Mouse (Mus musculus) forebrain, embryonic 16.5 days (tissue): ENCODE measurements around the gene Acrbp. TPM values are rescaled to one million over a fixed set of nuclear protein-coding genes. Genes with fewer than 3 reads are reported as not detected.

Experiments
- ATAC-seq: fragments of 200-750 bp; cut with Nextera tagmentation; 2 replicates; pipeline ENCODE4 v1.8.0; 2017; ENCODE audit warnings: mild to moderate bottlenecking, moderate library complexity
- H3K27ac ChIP-seq: fragments of 300-500 bp; sonication (generic); 2 replicates; pipeline ENCODE4 v1.5.1; 2014; ENCODE audit warnings: low read length, control low read depth
- H3K27me3 ChIP-seq: fragments of 300-500 bp; sonication (generic); replicated peaks from 2 replicates; pipeline ENCODE4 v1.6.1; 2014; ENCODE audit warnings: low read length; ENCODE audit not compliant: control insufficient read depth, insufficient read depth
- H3K36me3 ChIP-seq: fragments of 300-500 bp; sonication (generic); 2 replicates; pipeline ENCODE4 v1.6.1; 2014; ENCODE audit not compliant: control insufficient read depth, insufficient read depth
- H3K4me1 ChIP-seq: fragments of 300-500 bp; sonication (generic); replicated peaks from 2 replicates; pipeline ENCODE4 v1.6.1; 2014; ENCODE audit warnings: low read length; ENCODE audit not compliant: control insufficient read depth, insufficient read depth
- H3K4me2 ChIP-seq: fragments of 300-500 bp; sonication (generic); 2 replicates; pipeline ENCODE4 v1.6.1; 2014; ENCODE audit warnings: mild to moderate bottlenecking, low read length, control low read depth
- H3K4me3 ChIP-seq: fragments of 300-500 bp; sonication (generic); replicated peaks from 2 replicates; pipeline ENCODE4 v1.5.1; 2014; ENCODE audit warnings: mild to moderate bottlenecking, low read length, control low read depth
- H3K9ac ChIP-seq: fragments of 300-500 bp; sonication (generic); replicated peaks from 2 replicates; pipeline ENCODE4 v1.6.1; 2014; ENCODE audit warnings: low read depth, low read length, control low read depth
- H3K9me3 ChIP-seq: fragments of 300-500 bp; sonication (generic); 2 replicates; pipeline ENCODE4 v1.6.1; 2016; ENCODE audit warnings: low read length; ENCODE audit not compliant: control insufficient read depth
- WGBS: fragments of 180-500 bp; shearing (Covaris S2); extraction: QIAGEN DNeasy Blood & Tissue Kit; methylation state at CpG from one replicate; pipeline ENCODE4 v1.1.7; 2014; 5-methylcytosine and 5-hydroxymethylcytosine counted together
- microRNA-seq: library from miRNA; unstranded; fragments of <30 nt; microRNA quantifications from one replicate; pipeline ENCODE4, GENCODE M21; 2017
- polyA plus RNA-seq: library from polyadenylated mRNA; unstranded; fragments of >200 nt; fragmentation: Nextera tagmentation; extraction: Ambion mirVana; gene quantifications from 2 replicates; pipeline ENCODE4 v1.2.1, GENCODE M21; 2015

The Acrbp gene
- polyA plus RNA-seq, 1 experiment from 2014 or later, result 31.6 TPM

DNA sequence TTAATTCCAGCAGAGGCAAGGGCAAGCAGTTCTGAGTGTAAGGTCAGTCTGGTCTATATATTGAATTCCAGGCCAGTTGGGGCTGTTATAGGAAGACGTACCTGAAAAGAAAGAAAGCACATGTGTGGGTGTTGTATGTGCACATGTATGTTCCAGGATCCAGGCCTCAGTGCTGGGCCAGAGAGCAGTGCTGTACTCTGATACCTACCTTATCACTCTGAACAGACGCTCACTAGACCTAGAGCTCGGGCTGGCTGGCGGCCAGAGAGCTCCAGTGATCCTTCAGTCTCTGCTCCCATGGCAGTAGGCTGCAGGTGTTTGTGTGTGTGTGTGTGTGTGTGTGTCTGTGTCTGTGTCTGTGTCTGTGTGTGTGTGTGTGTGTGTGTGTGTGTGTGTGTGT is 54.7 kb downstream of the Acrbp start:
- no peaks in the 10 kb centered on the region for H3K27me3 ChIP-seq
- no peak overlapping the region for H3K27ac ChIP-seq
- no peaks in the 10 kb centered on the region for H3K9me3 ChIP-seq
- ATAC-seq, result no peak
- 83% methylated on average over 4 of the region's 4 CpGs for WGBS
- H3K9ac ChIP-seq, result no peak overlapping the region
- H3K4me3 ChIP-seq, result no peak overlapping the region
- peaks cover 80% of the 10 kb centered on the region for H3K36me3 ChIP-seq
- no peak overlapping the region for H3K4me2 ChIP-seq
- H3K4me1 ChIP-seq, result peaks cover 12% of the 10 kb centered on the region

DNA sequence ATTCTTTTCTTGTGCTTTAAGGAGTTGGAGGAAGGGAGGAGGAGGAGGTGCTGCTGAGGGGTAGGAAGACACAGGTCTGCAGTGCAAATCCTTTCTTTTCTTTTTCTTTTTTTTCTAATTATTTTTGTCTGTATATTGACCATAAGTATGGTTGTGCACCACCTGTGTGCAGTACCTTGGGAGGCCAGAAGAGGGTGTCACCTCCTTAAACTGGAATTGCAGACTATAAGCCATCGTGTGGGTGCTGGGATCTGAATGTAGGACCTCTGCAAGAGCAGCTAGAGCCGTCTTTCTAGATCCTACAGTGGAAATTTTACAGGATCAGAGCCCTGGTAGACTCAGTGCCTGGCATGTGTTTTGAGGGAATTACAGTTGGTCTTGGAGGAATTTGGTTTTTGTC is 58.2 kb downstream of the Acrbp start:
- no peak for ATAC-seq
- no peak overlapping the region for H3K9ac ChIP-seq
- no peak overlapping the region for H3K27ac ChIP-seq
- H3K4me2 ChIP-seq, result no peak overlapping the region
- no peaks in the 10 kb centered on the region for H3K4me1 ChIP-seq
- H3K9me3 ChIP-seq, result no peaks in the 10 kb centered on the region
- peaks cover 85% of the 10 kb centered on the region for H3K36me3 ChIP-seq
- H3K27me3 ChIP-seq, result no peaks in the 10 kb centered on the region
- H3K4me3 ChIP-seq, result no peak overlapping the region
- 93% methylated on average over 2 of the region's 2 CpGs for WGBS

GRCm38 (mm10) chr6:125109371-125109770 is 59.9 kb downstream of the Acrbp start:
- WGBS, result 92% methylated on average over 14 of the region's 14 CpGs
- H3K27me3 ChIP-seq, result no peaks in the 10 kb centered on the region
- H3K36me3 ChIP-seq, result peaks cover 89% of the 10 kb centered on the region
- no peak for ATAC-seq
- no peak overlapping the region for H3K27ac ChIP-seq
- H3K4me2 ChIP-seq, result no peak overlapping the region
- no peaks in the 10 kb centered on the region for H3K4me1 ChIP-seq
- H3K9ac ChIP-seq, result no peak overlapping the region
- no peak overlapping the region for H3K4me3 ChIP-seq
- no peaks in the 10 kb centered on the region for H3K9me3 ChIP-seq

DNA sequence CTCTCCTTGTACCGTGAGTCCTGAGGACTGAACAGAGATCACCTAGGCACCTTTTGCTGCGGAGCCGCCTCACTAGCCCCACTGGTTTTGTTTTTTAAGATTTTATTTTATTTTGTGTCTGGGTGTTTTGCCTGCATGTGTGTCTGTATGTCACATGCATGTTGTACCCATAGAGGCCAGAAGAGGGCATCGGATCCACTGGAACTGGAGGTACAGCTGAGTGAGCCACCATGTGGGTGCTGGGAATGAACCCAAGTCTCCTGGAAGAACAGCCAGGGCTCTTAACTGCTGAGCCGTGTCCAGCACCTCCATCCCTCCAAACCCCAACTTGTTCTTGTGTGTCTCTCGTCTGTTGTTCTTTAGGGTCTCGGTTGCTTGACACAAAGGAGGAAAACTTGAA is 61.4 kb downstream of the Acrbp start:
- 87% methylated on average over 7 of the region's 7 CpGs for WGBS
- Histone ChIP-seq H3K27ac (no peak overlapping the region), H3K27me3 (no peaks in the 10 kb centered on the region), H3K4me1 (no peaks in the 10 kb centered on the region), H3K9ac (no peak overlapping the region), H3K4me3 (no peak overlapping the region), H3K9me3 (no peaks in the 10 kb centered on the region), H3K36me3 (peaks cover 84% of the 10 kb centered on the region), H3K4me2 (no peak overlapping the region)
- ATAC-seq, result no peak

- Histone ChIP-seq H3K4me3 (no peak overlapping the region), H3K27ac (no peak overlapping the region), H3K9ac (no peak overlapping the region), H3K9me3 (no peaks in the 10 kb centered on the region), H3K27me3 (no peaks in the 10 kb centered on the region), H3K4me2 (no peak overlapping the region), H3K4me1 (no peaks in the 10 kb centered on the region), H3K36me3 (peaks cover 80% of the 10 kb centered on the region)
- 94% methylated on average over 11 of the region's 11 CpGs for WGBS
- ATAC-seq, result no peak
These were observed 63.1 kb downstream of the Acrbp start for GRCm38 (mm10) chr6:125112553-125112952.

Small RNA genes lying within 50 kb of the gene (microRNA-seq; reads per million reads assigned to microRNA genes)
- gene Mir7045, result not detected

Other genes starting within 250 kb of the Acrbp start
- 4.7 and 5.9 TPM in 2 replicates for gene Spsb2, start 241.0 kb upstream of the Acrbp start, polyA plus RNA-seq
- 359 and 360 TPM in 2 replicates for gene Tpi1, start 235.4 kb upstream of the Acrbp start, polyA plus RNA-seq
- gene Usp5, start 220.2 kb upstream of the Acrbp start, polyA plus RNA-seq, result 203 and 216 TPM in 2 replicates
- gene Cdca3, start 220.1 kb upstream of the Acrbp start, polyA plus RNA-seq, result 69.7 and 76.7 TPM in 2 replicates
- 0.42 and 0.75 TPM in 2 replicates for gene Gnb3, start 209.4 kb upstream of the Acrbp start, polyA plus RNA-seq
- 13.0 and 16.8 TPM in 2 replicates for gene P3h3, start 191.9 kb upstream of the Acrbp start, polyA plus RNA-seq
- gene Gpr162, start 185.7 kb upstream of the Acrbp start, polyA plus RNA-seq, result 21.8 and 28.8 TPM in 2 replicates
- gene Cd4, start 161.5 kb upstream of the Acrbp start, polyA plus RNA-seq, result 0.06 and 0.30 TPM in 2 replicates
- 1.7 and 2.9 TPM in 2 replicates for gene Lag3, start 138.0 kb upstream of the Acrbp start, polyA plus RNA-seq
- gene Ptms, start 129.6 kb upstream of the Acrbp start, polyA plus RNA-seq, result 666 and 701 TPM in 2 replicates
- gene Mlf2, start 118.3 kb upstream of the Acrbp start, polyA plus RNA-seq, result 459 and 463 TPM in 2 replicates
- 94.4 and 96.7 TPM in 2 replicates for gene Cops7a, start 84.2 kb upstream of the Acrbp start, polyA plus RNA-seq
- gene Pianp, start 53.0 kb upstream of the Acrbp start, polyA plus RNA-seq, result 36.6 and 44.7 TPM in 2 replicates
- 15.2 and 19.0 TPM in 2 replicates for gene Zfp384, start 40.5 kb upstream of the Acrbp start, polyA plus RNA-seq
- 200 and 204 TPM in 2 replicates for gene Ing4, start 9.9 kb upstream of the Acrbp start, polyA plus RNA-seq
- gene Lpar5, start 18.2 kb downstream of the Acrbp start, polyA plus RNA-seq, result 0.44 and 0.60 TPM in 2 replicates
- 78.1 and 79.8 TPM in 2 replicates for gene Chd4, start 46.3 kb downstream of the Acrbp start, polyA plus RNA-seq
- 54.4 and 55.3 TPM in 2 replicates for gene Nop2, start 82.2 kb downstream of the Acrbp start, polyA plus RNA-seq
- 17.3 and 19.3 TPM in 2 replicates for gene Iffo1, start 95.6 kb downstream of the Acrbp start, polyA plus RNA-seq
- 1,297 and 1,346 TPM in 2 replicates for gene Gapdh, start 116.8 kb downstream of the Acrbp start, polyA plus RNA-seq
- gene Ncapd2, start 142.0 kb downstream of the Acrbp start, polyA plus RNA-seq, result 91.4 and 91.6 TPM in 2 replicates
- 137 and 140 TPM in 2 replicates for gene Mrpl51, start 142.1 kb downstream of the Acrbp start, polyA plus RNA-seq
- 5.5 and 7.3 TPM in 2 replicates for gene Vamp1, start 165.9 kb downstream of the Acrbp start, polyA plus RNA-seq
- 3.8 and 4.5 TPM in 2 replicates for gene Tapbpl, start 182.2 kb downstream of the Acrbp start, polyA plus RNA-seq
- gene Cd27, start 187.3 kb downstream of the Acrbp start, polyA plus RNA-seq, result 1.8 TPM in 1 of 2 replicates, not detected in the other
- gene Tuba3a, start 236.4 kb downstream of the Acrbp start, polyA plus RNA-seq, result not detected in 2 replicates